Comparison of ENCODE assay signal across 8 mouse cellular contexts in the genomic region with DNA sequence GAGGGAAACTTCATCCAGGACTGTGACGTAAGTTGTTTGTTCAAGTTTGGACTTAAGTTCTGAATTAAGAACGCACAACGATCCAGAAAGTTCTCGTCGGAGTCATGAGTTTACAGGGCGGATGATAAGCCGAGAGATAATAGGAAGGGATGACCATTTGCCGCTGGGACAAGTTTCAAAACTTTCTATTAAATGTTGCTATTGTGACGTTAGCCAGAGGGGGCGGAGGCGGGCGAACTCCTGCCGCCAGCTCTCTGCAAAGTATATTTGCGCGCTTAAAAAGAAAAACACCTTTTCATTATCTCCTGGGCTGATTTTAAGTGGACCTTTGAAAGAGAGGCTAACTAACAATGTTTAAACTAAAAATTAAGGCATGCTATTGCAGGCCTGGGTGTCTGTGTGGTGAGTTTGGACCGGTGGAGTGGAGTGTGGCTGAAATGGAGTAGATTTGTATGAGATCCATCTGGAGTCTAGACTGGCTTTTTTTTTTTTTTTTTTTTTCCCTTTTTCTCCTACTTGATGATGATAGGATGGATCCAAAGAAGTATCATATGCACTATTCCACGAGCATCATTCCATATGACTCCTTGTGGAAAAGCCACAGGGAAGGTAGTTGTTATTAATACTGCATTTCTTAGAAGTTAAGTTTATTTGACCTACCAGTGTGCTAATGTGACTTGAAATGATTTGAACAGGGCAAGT. TPM values are rescaled to one million over a fixed set of nuclear protein-coding genes. Genes with fewer than 3 reads are reported as not detected.
DNase-seq lines count a peak whose midpoint lies in the region; ATAC-seq and TF ChIP-seq lines count a peak whose summit lies in the region.

No protein-coding gene starts in this region.

- TF ChIP-seq POLR2A in myocyte (IDR thresholded peaks at IDR 0.05; ENCODE audit: insufficient read length, low read depth) = no peak

- H3K4me1 ChIP-seq in intestine, embryonic 14.5 days (replicated peaks; ENCODE audit: control insufficient read depth, insufficient read depth, low read length) = peaks cover 8% of the 10 kb centered on the region
- H3K4me1 ChIP-seq in liver, embryonic 14.5 days (replicated peaks; ENCODE audit: control insufficient read depth in 2 of 2, insufficient read depth in 2 of 2, low read length in 1 of 2) = peaks cover 7 to 9% of the 10 kb centered on the region in 2 experiments

- WGBS in intestine, embryonic 14.5 days = 1% methylated on average over 17 of the region's 17 CpGs
- WGBS in liver, embryonic 14.5 days (ENCODE audit: insufficient replicate concordance) = 2% methylated on average over 17 of the region's 17 CpGs

- H3K27ac ChIP-seq in intestine, embryonic 14.5 days (ENCODE audit: low read depth) = peak overlapping the region; percentile 79; the same call in 1 of the 2 replicates
- H3K27ac ChIP-seq in liver, embryonic 14.5 days = peak overlapping the region; percentile 70

- H3K27me3 ChIP-seq in intestine, embryonic 14.5 days (replicated peaks; ENCODE audit: control insufficient read depth, insufficient read depth, low read length) = no peaks in the 10 kb centered on the region
- H3K27me3 ChIP-seq in liver, embryonic 14.5 days (ENCODE audit: control insufficient read depth, insufficient read depth, low read length) = no peaks in the 10 kb centered on the region
- no peaks in the 10 kb centered on the region for H3K27me3 ChIP-seq in myocyte (ENCODE audit: control insufficient read depth, insufficient read depth, insufficient read length)

- ATAC-seq in granulocyte monocyte progenitor cell, adult 5-6 weeks (replicated peaks; ENCODE audit: poor library complexity, severe bottlenecking) = peak; percentile 65
- peak; percentile 47; the same call in 1 of the 2 replicates for ATAC-seq in intestine, embryonic 14.5 days (replicated peaks; ENCODE audit: low FRiP score, low TSS enrichment, low read depth)
- peak; percentile 49; the same call in 1 of the 2 replicates for ATAC-seq in liver, embryonic 14.5 days (ENCODE audit: insufficient read depth)

- H3ac ChIP-seq in myocyte (ENCODE audit: control insufficient read depth, insufficient read length) = peak overlapping the region; percentile 53

- peak; percentile 65 for TF ChIP-seq CTCF in liver, embryonic 14.5 days (IDR thresholded peaks at IDR 0.05; ENCODE audit: low read depth)

- peaks cover 53% of the 10 kb centered on the region for H3K79me2 ChIP-seq in myocyte (ENCODE audit: control insufficient read depth, insufficient read depth)

- DNase-seq in urinary bladder, adult 18-20 months (ENCODE audit: low spot score in 2 of 2) = peak; percentile 15 to 28
- no peak for DNase-seq in urinary bladder, postnatal 10 days (ENCODE audit: low spot score)
- peak; percentile 60 for DNase-seq in c-Kit-positive CD71-positive TER-119-positive erythroid progenitor cells, embryonic 14.5 days (ENCODE audit: low spot score)
- peak; percentile 81 for DNase-seq in intestine, embryonic 14.5 days (ENCODE audit: low spot score)
- DNase-seq in liver, embryonic 14.5 days (ENCODE audit: low read depth in 3 of 3, low spot score in 3 of 3) = peak; percentile 47 to 58 (median 55)
- DNase-seq in thymus, postnatal 0 days (ENCODE audit: low spot score) = peak; percentile 22

- H3K36me3 ChIP-seq in intestine, embryonic 14.5 days (ENCODE audit: control insufficient read depth, insufficient read depth, low read length) = no peaks in the 10 kb centered on the region
- no peaks in the 10 kb centered on the region for H3K36me3 ChIP-seq in liver, embryonic 14.5 days (replicated peaks; ENCODE audit: control insufficient read depth, insufficient read depth, low read depth)
- no peaks in the 10 kb centered on the region for H3K36me3 ChIP-seq in myocyte (ENCODE audit: control insufficient read depth, insufficient read depth)

- H3K4me3 ChIP-seq in intestine, embryonic 14.5 days (ENCODE audit: low read depth, low read length) = peak overlapping the region; percentile 49
- peak overlapping the region; percentile 77 to 88 for H3K4me3 ChIP-seq in liver, embryonic 14.5 days (ENCODE audit: insufficient read depth in 1 of 2, low read depth in 2 of 2, low read length in 2 of 2)
- peak overlapping the region; percentile 72 for H3K4me3 ChIP-seq in myocyte

- H3K4me2 ChIP-seq in intestine, embryonic 14.5 days (ENCODE audit: low read length) = peak overlapping the region; percentile 49
- peak overlapping the region; percentile 79 for H3K4me2 ChIP-seq in liver, embryonic 14.5 days (ENCODE audit: low read depth)
- peak overlapping the region; percentile 77 for H3K4me2 ChIP-seq in myocyte (ENCODE audit: low read depth)

- TF ChIP-seq EP300 in liver, embryonic 14.5 days (IDR thresholded peaks at IDR 0.05; ENCODE audit: low read depth) = no peak

- peak overlapping the region; percentile 74 for H3K9ac ChIP-seq in intestine, embryonic 14.5 days (ENCODE audit: low read length)
- peak overlapping the region; percentile 78 for H3K9ac ChIP-seq in liver, embryonic 14.5 days (replicated peaks)

- no peaks in the 10 kb centered on the region for H3K9me3 ChIP-seq in intestine, embryonic 14.5 days (ENCODE audit: control insufficient read depth, low read length)
- no peaks in the 10 kb centered on the region for H3K9me3 ChIP-seq in liver, embryonic 14.5 days (ENCODE audit: control insufficient read depth, low read length)

TF ChIP-seq in myocyte, 11 proteins besides CTCF, POLR2A, EP300 and RAD21:
- no peak for TF ChIP-seq CEBPB (IDR thresholded peaks at IDR 0.05; ENCODE audit: insufficient read depth, poor library complexity, severe bottlenecking)
- TF ChIP-seq MYOD1 (IDR thresholded peaks at IDR 0.05; ENCODE audit: control insufficient read depth in 1 of 3, insufficient read length in 2 of 3, low read depth in 2 of 3) = no peak
- no peak for TF ChIP-seq MAX (IDR thresholded peaks at IDR 0.05; ENCODE audit: low read depth)
- no peak for TF ChIP-seq USF1 (IDR thresholded peaks at IDR 0.05; ENCODE audit: low read depth)
- TF ChIP-seq E2F4 (IDR thresholded peaks at IDR 0.05; ENCODE audit: insufficient read depth) = no peak
- no peak for TF ChIP-seq TCF3 (IDR thresholded peaks at IDR 0.05; ENCODE audit: insufficient read length, low read depth)
- TF ChIP-seq POLR2AphosphoS2 (IDR thresholded peaks at IDR 0.05; ENCODE audit: insufficient read length, low read depth) = no peak
- no peak for TF ChIP-seq SRF (IDR thresholded peaks at IDR 0.05; ENCODE audit: control insufficient read depth, insufficient read length, low read depth)
- no peak for TF ChIP-seq TCF12 (IDR thresholded peaks at IDR 0.05; ENCODE audit: insufficient read depth, poor library complexity, severe bottlenecking)
- TF ChIP-seq MYOG (IDR thresholded peaks at IDR 0.05; ENCODE audit: control insufficient read depth in 1 of 3, insufficient read depth in 1 of 3, insufficient read length in 2 of 3, low read depth in 2 of 3) = no peak
- no peak for TF ChIP-seq REST (IDR thresholded peaks at IDR 0.05; ENCODE audit: insufficient read depth, insufficient read length)

RNA-seq across cellular contexts. Expression of a gene that starts 0.9 kb away (rescaled TPM):
- total RNA-seq in granulocyte monocyte progenitor cell, adult 5-6 weeks (2014; fragmentation: Nextera tagmentation) = 25.9 and 31.2 TPM in 2 replicates
- total RNA-seq in granulocyte monocyte progenitor cell, adult 5-6 weeks (2017) = 35.9 and 38.8 TPM in 2 replicates
- 18.8 and 21.5 TPM in 2 replicates for polyA plus RNA-seq in intestine, embryonic 14.5 days (2014; fragmentation: Nextera tagmentation; extraction: Ambion mirVana)
- polyA plus RNA-seq in liver, embryonic 14.5 days (2012; rRNA removed) = 8.7 and 10.7 TPM in 2 replicates
- polyA plus RNA-seq in liver, embryonic 14.5 days (2014; fragmentation: Nextera tagmentation; extraction: Ambion mirVana) = 21.7 and 23.6 TPM in 2 replicates
- 8.8 TPM for polyA plus RNA-seq in myocyte (2012; fragmentation: generic; extraction: Trizol)
- polyA plus RNA-seq in thymus, postnatal 0 days (2015; fragmentation: Nextera tagmentation; extraction: Ambion mirVana) = 10.4 and 11.4 TPM in 2 replicates

RNA-seq across cellular contexts. Expression of a gene that starts 32.9 kb away (rescaled TPM):
- total RNA-seq in granulocyte monocyte progenitor cell, adult 5-6 weeks (2014; fragmentation: Nextera tagmentation) = 28.0 and 31.4 TPM in 2 replicates
- total RNA-seq in granulocyte monocyte progenitor cell, adult 5-6 weeks (2017) = 30.3 and 31.9 TPM in 2 replicates
- 13.6 and 17.6 TPM in 2 replicates for polyA plus RNA-seq in intestine, embryonic 14.5 days (2014; fragmentation: Nextera tagmentation; extraction: Ambion mirVana)
- polyA plus RNA-seq in liver, embryonic 14.5 days (2012; rRNA removed) = 4.4 and 5.9 TPM in 2 replicates
- polyA plus RNA-seq in liver, embryonic 14.5 days (2014; fragmentation: Nextera tagmentation; extraction: Ambion mirVana) = 5.8 and 6.2 TPM in 2 replicates
- 5.3 TPM for polyA plus RNA-seq in myocyte (2012; fragmentation: generic; extraction: Trizol)
- polyA plus RNA-seq in thymus, postnatal 0 days (2015; fragmentation: Nextera tagmentation; extraction: Ambion mirVana) = 8.3 and 11.5 TPM in 2 replicates
